Mouse (Mus musculus) kidney, postnatal 0 days (tissue): Measurements from ENCODE around the gene Shank2. TPM values are rescaled to one million over a fixed set of nuclear protein-coding genes. Genes with fewer than 3 reads are reported as not detected.

ENCODE experiments used
- ATAC-seq: fragments of 200-750 bp; cut with Nextera tagmentation; replicated peaks from 2 replicates; pipeline ENCODE4 v1.8.0; 2017; ENCODE audit warnings: low read depth, moderate number of reproducible peaks, moderate TSS enrichment, moderate library complexity; ENCODE audit not compliant: low FRiP score
- DNase-seq: peaks from one replicate; pipeline ENCODE4 v3.0.0-alpha.2; 2016; ENCODE audit warnings: low spot score
- H3K27ac ChIP-seq: fragments of 300-500 bp; sonication (generic); 2 replicates; pipeline ENCODE4 v1.5.1; 2014; ENCODE audit warnings: mild to moderate bottlenecking
- H3K27me3 ChIP-seq: fragments of 300-500 bp; sonication (generic); 2 replicates; pipeline ENCODE4 v1.6.1; 2014; ENCODE audit warnings: low read length, mixed read lengths; ENCODE audit not compliant: insufficient read depth
- H3K36me3 ChIP-seq: fragments of 300-500 bp; sonication (generic); 2 replicates; pipeline ENCODE4 v1.6.1; 2014; ENCODE audit warnings: low read length, mixed read lengths; ENCODE audit not compliant: insufficient read depth
- H3K4me1 ChIP-seq: fragments of 300-500 bp; sonication (generic); replicated peaks from 2 replicates; pipeline ENCODE4 v1.6.1; 2014; ENCODE audit warnings: antibody characterized with exemption, low read length, mixed read lengths; ENCODE audit not compliant: insufficient read depth
- H3K4me2 ChIP-seq: fragments of 300-500 bp; sonication (generic); 2 replicates; pipeline ENCODE4 v1.6.1; 2014; ENCODE audit warnings: mild to moderate bottlenecking, low read length, moderate library complexity, mixed read lengths
- H3K4me3 ChIP-seq: fragments of 300-500 bp; sonication (generic); replicated peaks from 2 replicates; pipeline ENCODE4 v1.5.1; 2014; ENCODE audit warnings: low read depth, low read length
- H3K9ac ChIP-seq: fragments of 300-500 bp; sonication (generic); 2 replicates; pipeline ENCODE4 v1.6.1; 2014; ENCODE audit warnings: low read depth, low read length
- H3K9me3 ChIP-seq: fragments of 300-500 bp; sonication (generic); replicated peaks from 2 replicates; pipeline ENCODE4 v1.6.1; 2016; ENCODE audit warnings: low read length, inconsistent platforms, mixed read lengths
- CTCF ChIP-seq: IDR thresholded peaks from 2 replicates; pipeline ENCODE4 v1.5.1; 2016; ENCODE audit warnings: antibody characterized with exemption, low read depth, mild to moderate bottlenecking, moderate library complexity
- WGBS: fragments of 180-500 bp; shearing (Covaris S2); extraction: QIAGEN DNeasy Blood & Tissue Kit; methylation state at CpG from one replicate; pipeline ENCODE4 v1.1.7; 2014; 5-methylcytosine and 5-hydroxymethylcytosine counted together
- polyA plus RNA-seq: library from polyadenylated mRNA; unstranded; fragments of >200 nt; fragmentation: Nextera tagmentation; extraction: Ambion mirVana; gene quantifications from 2 replicates; pipeline ENCODE4 v1.2.1, GENCODE M21; 2015

Shank2 gene
- polyA plus RNA-seq, 1 experiment from 2014 or later = 2.6 TPM

- H3K4me3 ChIP-seq = 0 out of 2 replicates have a peak overlapping the region, but pooled peaks have one; percentile 22
- H3K27me3 ChIP-seq = no peaks in the 10 kb centered on the region
- 30% methylated on average over 5 of the region's 5 CpGs for WGBS
- H3K9ac ChIP-seq = no peak overlapping the region
- DNase-seq = no peak
- H3K9me3 ChIP-seq = no peaks in the 10 kb centered on the region
- no peak overlapping the region for H3K27ac ChIP-seq
- ATAC-seq = no peak
- H3K4me2 ChIP-seq = peak overlapping the region; percentile 56; the same call in 1 of the 2 replicates
- H3K36me3 ChIP-seq = no peaks in the 10 kb centered on the region
- H3K4me1 ChIP-seq = no peaks in the 10 kb centered on the region; the same call in 1 of the 2 replicates
- TF ChIP-seq CTCF = no peak
Measured at GRCm38 (mm10) chr7:144285066-144285633, 283.4 kb downstream of the Shank2 start.

GRCm38 (mm10) chr7:144285912-144286311 is 284.2 kb downstream of the Shank2 start:
- H3K4me3 ChIP-seq = no peak overlapping the region
- no peak overlapping the region for H3K9ac ChIP-seq
- no peak overlapping the region for H3K4me2 ChIP-seq
- no peaks in the 10 kb centered on the region for H3K27me3 ChIP-seq
- DNase-seq (no peak), ATAC-seq (no peak)
- 84% methylated on average over 4 of the region's 4 CpGs for WGBS
- H3K36me3 ChIP-seq = no peaks in the 10 kb centered on the region
- no peaks in the 10 kb centered on the region; the same call in 1 of the 2 replicates for H3K4me1 ChIP-seq
- no peak overlapping the region for H3K27ac ChIP-seq
- TF ChIP-seq CTCF = no peak
- no peaks in the 10 kb centered on the region for H3K9me3 ChIP-seq

- Histone ChIP-seq H3K4me1 (no peaks in the 10 kb centered on the region; the same call in 1 of the 2 replicates), H3K4me2 (no peak overlapping the region), H3K27me3 (no peaks in the 10 kb centered on the region), H3K9me3 (no peaks in the 10 kb centered on the region), H3K27ac (no peak overlapping the region), H3K36me3 (no peaks in the 10 kb centered on the region), H3K9ac (no peak overlapping the region), H3K4me3 (no peak overlapping the region)
- WGBS = 70% methylated on average over 6 of the region's 6 CpGs
- ATAC-seq (no peak), DNase-seq (no peak)
- TF ChIP-seq CTCF = no peak
Measured at GRCm38 (mm10) chr7:144287991-144288390, 286.3 kb downstream of the Shank2 start.

GRCm38 (mm10) chr7:144291478-144291877 is 289.8 kb downstream of the Shank2 start:
- H3K36me3 ChIP-seq = no peaks in the 10 kb centered on the region
- H3K27ac ChIP-seq = no peak overlapping the region
- DNase-seq (no peak), ATAC-seq (no peak)
- no peak overlapping the region for H3K4me2 ChIP-seq
- H3K9me3 ChIP-seq = no peaks in the 10 kb centered on the region
- TF ChIP-seq CTCF = no peak
- no peak overlapping the region for H3K9ac ChIP-seq
- no peaks in the 10 kb centered on the region for H3K4me1 ChIP-seq
- WGBS = 64% methylated on average over 7 of the region's 7 CpGs
- H3K27me3 ChIP-seq = no peaks in the 10 kb centered on the region
- no peak overlapping the region for H3K4me3 ChIP-seq

- Histone ChIP-seq H3K4me3 (no peak overlapping the region), H3K36me3 (no peaks in the 10 kb centered on the region), H3K27me3 (no peaks in the 10 kb centered on the region), H3K4me1 (no peaks in the 10 kb centered on the region), H3K9ac (no peak overlapping the region), H3K4me2 (no peak overlapping the region), H3K9me3 (no peaks in the 10 kb centered on the region), H3K27ac (no peak overlapping the region)
- WGBS = 66% methylated on average over 3 of the region's 3 CpGs
- no peak for ATAC-seq
- no peak for TF ChIP-seq CTCF
- DNase-seq = no peak
Measured at GRCm38 (mm10) chr7:144293611-144294010, 291.9 kb downstream of the Shank2 start.

- DNase-seq (peak; percentile 82), ATAC-seq (no peak)
- Histone ChIP-seq H3K36me3 (no peaks in the 10 kb centered on the region), H3K9me3 (no peaks in the 10 kb centered on the region), H3K9ac (no peak overlapping the region), H3K27ac (no peak overlapping the region), H3K4me2 (no peak overlapping the region), H3K4me1 (no peaks in the 10 kb centered on the region), H3K4me3 (no peak overlapping the region), H3K27me3 (no peaks in the 10 kb centered on the region)
- no peak for TF ChIP-seq CTCF
- WGBS = 41% methylated on average over 13 of the region's 13 CpGs
Measured at GRCm38 (mm10) chr7:144294239-144295200, 292.8 kb downstream of the Shank2 start.
